Comparison of ENCODE assay signal across 26 mouse cellular contexts in the genomic region with DNA sequence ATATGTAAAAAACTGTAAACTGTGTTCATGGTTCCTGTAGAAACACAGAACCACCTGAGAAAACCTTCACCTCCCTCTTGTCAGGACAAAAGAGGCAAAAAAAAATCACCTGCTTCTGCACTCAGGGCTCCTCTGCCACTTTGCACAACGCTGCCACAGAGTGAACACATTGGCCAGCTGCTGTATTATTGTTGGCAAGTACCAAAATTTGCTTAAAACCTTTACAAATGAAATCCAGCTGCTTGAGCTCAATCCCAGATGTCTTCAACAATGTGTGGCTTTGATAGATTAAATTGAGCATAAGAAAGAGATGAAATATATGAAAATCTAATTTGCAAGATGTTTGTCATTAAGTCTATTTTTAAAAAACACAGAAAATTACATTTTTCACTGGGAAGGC.
DNase-seq lines count a peak whose midpoint lies in the region; ATAC-seq lines count a peak whose summit lies in the region.
"Had no signal": no experiment of that assay in that cellular context is flagged by ENCODE, and none has a peak within 500 bp of the region (broad histone marks: within the 10 kb centered on the region; RNA-seq: fewer than 3 reads in every experiment).

No protein-coding gene starts in this region.

- H3K4me1 ChIP-seq in embryonic facial prominence, embryonic 10.5 days, result peaks cover 61% of the 10 kb centered on the region
- no peaks in the 10 kb centered on the region for H3K4me1 ChIP-seq in heart, embryonic 11.5 days (ENCODE audit: control insufficient read depth, insufficient read depth, low read length)
- peaks cover 9% of the 10 kb centered on the region for H3K4me1 ChIP-seq in forebrain, embryonic 13.5 days
- H3K4me1 ChIP-seq: heart, embryonic 10.5 days; heart, embryonic 15.5 days had no signal

- H3K36me3 ChIP-seq in embryonic facial prominence, embryonic 10.5 days (replicated peaks), result no peaks in the 10 kb centered on the region
- H3K36me3 ChIP-seq in heart, embryonic 11.5 days (ENCODE audit: control insufficient read depth, insufficient read depth, low read length), result no peaks in the 10 kb centered on the region
- no peaks in the 10 kb centered on the region for H3K36me3 ChIP-seq in forebrain, embryonic 13.5 days (ENCODE audit: poor library complexity, severe bottlenecking)
- H3K36me3 ChIP-seq: embryonic facial prominence, embryonic 13.5 days; forebrain, embryonic 10.5 days; heart, embryonic 10.5 days; heart, embryonic 15.5 days; hindbrain, embryonic 13.5 days had no signal

- 33% methylated on average over 1 of the region's 1 CpGs for whole genome bisulfite sequencing in embryonic facial prominence, embryonic 10.5 days
- 67% methylated on average over 1 of the region's 1 CpGs for WGBS in heart, embryonic 11.5 days (ENCODE audit: insufficient replicate concordance)
- WGBS in forebrain, embryonic 13.5 days, result 33% methylated on average over 1 of the region's 1 CpGs

- no peaks in the 10 kb centered on the region for H3K27me3 ChIP-seq in embryonic facial prominence, embryonic 10.5 days (replicated peaks; ENCODE audit: low read depth, poor library complexity, severe bottlenecking)
- no peaks in the 10 kb centered on the region for H3K27me3 ChIP-seq in heart, embryonic 11.5 days (ENCODE audit: control insufficient read depth, insufficient read depth, low read length)
- H3K27me3 ChIP-seq in forebrain, embryonic 13.5 days, result no peaks in the 10 kb centered on the region
- H3K27me3 ChIP-seq: heart, embryonic 15.5 days; hindbrain, embryonic 13.5 days had no signal

- no peak overlapping the region for H3K9ac ChIP-seq in heart, embryonic 11.5 days (ENCODE audit: low read depth, low read length)
- H3K9ac ChIP-seq in forebrain, embryonic 13.5 days, result no peak overlapping the region
- H3K9ac ChIP-seq: embryonic facial prominence, embryonic 13.5 days; forebrain, postnatal 0 days; heart, embryonic 15.5 days; hindbrain, embryonic 13.5 days had no signal

- ATAC-seq in heart, embryonic 11.5 days (replicated peaks; ENCODE audit: insufficient number of reproducible peaks, low FRiP score, low TSS enrichment), result no peak
- no peak for ATAC-seq in forebrain, embryonic 13.5 days
- ATAC-seq: activated CD4-positive, CD25-positive, alpha-beta regulatory T cell, adult 4 months; forebrain, postnatal 0 days; hindbrain, postnatal 0 days; intestine, embryonic 16.5 days; Patski had no signal

- peak; percentile 59 for DNase-seq in embryo, embryonic 10.5 days (ENCODE audit: low spot score)
- DNase-seq in embryo, embryonic 9.5 days (ENCODE audit: extremely low spot score), result no peak
- peak; percentile 29 for DNase-seq in 3T3-L1 (ENCODE audit: low read depth, low spot score)
- peak; percentile 24 for DNase-seq in embryonic facial prominence, embryonic 10.5 days (ENCODE audit: low spot score)
- DNase-seq in forelimb bud, embryonic 11.5 days (ENCODE audit: low read depth, low spot score), result peak; percentile 72
- DNase-seq in left cerebral cortex, postnatal 4 days, result no peak
- DNase-seq: adrenal gland, adult 2 months; adrenal gland, postnatal 25 days; cerebellum, adult 11 months; cerebellum, adult 8-10 months; cerebellum, postnatal 14 days; forebrain, postnatal 0 days; heart, adult 18-20 months; heart, postnatal 14 days; kidney, adult 2 months had no signal

- H3K4me3 ChIP-seq in embryonic facial prominence, embryonic 10.5 days, result no peak overlapping the region
- H3K4me3 ChIP-seq in heart, embryonic 11.5 days (ENCODE audit: low read depth, low read length), result no peak overlapping the region
- no peak overlapping the region for H3K4me3 ChIP-seq in forebrain, embryonic 13.5 days
- H3K4me3 ChIP-seq: embryonic facial prominence, embryonic 13.5 days; forebrain, embryonic 10.5 days; heart, embryonic 10.5 days; heart, embryonic 15.5 days; hindbrain, embryonic 13.5 days had no signal

- intact Hi-C loops in left cerebral cortex, postnatal 4 days (cut with DNase I), result no loop called here

- no peak overlapping the region for H3K4me2 ChIP-seq in heart, embryonic 11.5 days
- no peak overlapping the region for H3K4me2 ChIP-seq in forebrain, embryonic 13.5 days
- H3K4me2 ChIP-seq: embryonic facial prominence, embryonic 13.5 days; heart, embryonic 15.5 days; hindbrain, embryonic 13.5 days had no signal

- no peak overlapping the region for H3K27ac ChIP-seq in embryonic facial prominence, embryonic 10.5 days (replicated peaks)
- no peak overlapping the region for H3K27ac ChIP-seq in heart, embryonic 11.5 days (ENCODE audit: low read depth, low read length)
- H3K27ac ChIP-seq in forebrain, embryonic 13.5 days, result no peak overlapping the region
- H3K27ac ChIP-seq: embryonic facial prominence, embryonic 13.5 days; forebrain, embryonic 10.5 days; heart, embryonic 10.5 days; heart, embryonic 15.5 days; hindbrain, embryonic 13.5 days; hindbrain, postnatal 0 days had no signal

- no peaks in the 10 kb centered on the region for H3K9me3 ChIP-seq in embryonic facial prominence, embryonic 10.5 days
- H3K9me3 ChIP-seq in heart, embryonic 11.5 days (replicated peaks; ENCODE audit: control insufficient read depth, low read length), result no peaks in the 10 kb centered on the region
- H3K9me3 ChIP-seq in forebrain, embryonic 13.5 days (replicated peaks), result no peaks in the 10 kb centered on the region
- H3K9me3 ChIP-seq: embryonic facial prominence, embryonic 13.5 days; forebrain, embryonic 10.5 days; heart, embryonic 10.5 days; heart, embryonic 15.5 days; hindbrain, embryonic 13.5 days had no signal

Comparison
In these comparisons a context has a peak if more than half of its experiments do, and no peak if none do; other contexts are left out.
1. DNase-seq: peak in embryo, embryonic 10.5 days (single experiment), 3T3-L1 (single experiment), embryonic facial prominence, embryonic 10.5 days (single experiment) and forelimb bud, embryonic 11.5 days (single experiment); none in embryo, embryonic 9.5 days (single experiment) and left cerebral cortex, postnatal 4 days (single experiment).